Mouse (Mus musculus) liver, embryonic 12.5 days (tissue): ENCODE measurements around the gene Pitpnm2. TPM values are rescaled to one million over a fixed set of nuclear protein-coding genes. Genes with fewer than 3 reads are reported as not detected.

Source experiments
- ATAC-seq: fragments of 200-750 bp; cut with Nextera tagmentation; 2 replicates; pipeline ENCODE4 v1.8.0; 2017; ENCODE audit warnings: moderate number of reproducible peaks, mild to moderate bottlenecking, moderate library complexity
- H3K27ac ChIP-seq: fragments of 300-500 bp; sonication (generic); 2 replicates; pipeline ENCODE4 v1.5.1; 2016; ENCODE audit warnings: mild to moderate bottlenecking
- H3K27me3 ChIP-seq: fragments of 300-500 bp; sonication (generic); replicated peaks from 2 replicates; pipeline ENCODE4 v1.6.1; 2016; ENCODE audit warnings: mild to moderate bottlenecking, moderate library complexity
- H3K36me3 ChIP-seq: fragments of 300-500 bp; sonication (generic); 2 replicates; pipeline ENCODE4 v1.6.1; 2016; ENCODE audit warnings: mild to moderate bottlenecking, moderate library complexity
- H3K4me1 ChIP-seq: fragments of 300-500 bp; sonication (generic); 2 replicates; pipeline ENCODE4 v1.6.1; 2016
- H3K4me2 ChIP-seq: fragments of 300-500 bp; sonication (generic); 2 replicates; pipeline ENCODE4 v1.6.1; 2016; ENCODE audit warnings: mild to moderate bottlenecking, moderate library complexity
- H3K4me3 ChIP-seq: fragments of 300-500 bp; sonication (generic); 2 replicates; pipeline ENCODE4 v1.5.1; 2016; ENCODE audit warnings: mild to moderate bottlenecking, moderate library complexity
- H3K9ac ChIP-seq: fragments of 300-500 bp; sonication (generic); 2 replicates; pipeline ENCODE4 v1.6.1; 2016; ENCODE audit warnings: mild to moderate bottlenecking, moderate library complexity
- H3K9me3 ChIP-seq: fragments of 300-500 bp; sonication (generic); replicated peaks from 2 replicates; pipeline ENCODE4 v1.6.1; 2016; ENCODE audit warnings: mild to moderate bottlenecking, moderate library complexity
- WGBS: fragments of 180-500 bp; shearing (Covaris S2); methylation state at CpG from one replicate; pipeline ENCODE4 v1.1.7; 2016; ENCODE audit not compliant: insufficient replicate concordance; 5-methylcytosine and 5-hydroxymethylcytosine counted together
- polyA plus RNA-seq: library from polyadenylated mRNA; unstranded; fragments of >200 nt; fragmentation: Nextera tagmentation; extraction: Ambion mirVana; gene quantifications from 2 replicates; pipeline ENCODE4 v1.2.1, GENCODE M21; 2016

Pitpnm2 gene
- polyA plus RNA-seq, 1 experiment from 2014 or later, result 2.5 TPM

DNA sequence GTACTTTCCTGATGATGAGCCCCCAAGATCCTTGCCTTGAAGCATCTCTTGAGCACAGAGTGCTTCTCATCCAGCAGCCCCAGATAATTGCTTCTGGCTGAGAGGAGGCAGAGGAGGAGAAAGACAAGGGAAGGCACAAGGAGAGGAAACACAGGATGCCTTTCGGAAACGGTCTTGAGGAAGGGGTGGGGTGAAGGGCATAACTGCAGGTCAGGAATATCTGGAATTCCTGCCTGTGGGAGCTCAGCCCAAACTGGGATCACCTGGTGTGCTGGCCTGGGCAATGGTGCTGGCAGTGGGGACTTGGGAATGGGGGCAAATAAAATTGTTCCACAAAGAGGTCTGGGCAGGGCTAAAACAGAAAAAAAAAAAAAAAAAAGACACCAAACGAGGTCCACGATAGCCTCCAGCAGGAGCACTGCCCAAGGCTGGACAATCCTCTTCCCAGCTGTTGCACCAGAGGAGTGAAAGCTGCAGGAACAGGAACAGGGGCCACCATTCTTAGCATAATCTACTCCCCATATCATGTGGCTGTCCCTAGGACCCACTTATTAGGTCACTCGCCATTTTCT, 43.7 kb downstream of the Pitpnm2 start:
- 78% methylated on average over 5 of the region's 5 CpGs for WGBS
- Histone ChIP-seq H3K36me3 (no peaks in the 10 kb centered on the region; the same call in 1 of the 2 replicates), H3K4me1 (peaks cover 97% of the 10 kb centered on the region), H3K27ac (no peak overlapping the region), H3K27me3 (no peaks in the 10 kb centered on the region), H3K4me2 (no peak overlapping the region), H3K9ac (no peak overlapping the region), H3K9me3 (no peaks in the 10 kb centered on the region), H3K4me3 (no peak overlapping the region)
- no peak for ATAC-seq

DNA sequence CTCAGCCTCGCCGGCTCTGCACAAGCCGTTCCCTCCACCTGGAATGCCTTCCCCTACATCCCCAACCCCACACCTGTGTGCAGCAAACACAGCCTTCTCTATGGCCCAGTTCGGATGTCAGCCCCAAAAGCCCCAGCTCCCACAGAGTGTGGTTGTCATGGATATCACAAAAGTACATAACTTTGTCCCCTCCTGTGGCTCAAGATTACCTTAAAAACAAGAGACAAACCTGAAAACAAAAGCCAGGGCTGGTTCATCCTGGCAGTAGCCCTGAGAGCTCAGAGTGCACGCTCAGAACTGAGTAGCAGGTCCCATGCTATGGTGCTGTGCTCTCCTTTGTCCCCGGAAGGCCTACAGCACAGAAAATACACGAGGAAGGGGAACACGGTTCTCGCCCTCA, 44.3 kb downstream of the Pitpnm2 start:
- H3K36me3 ChIP-seq, result no peaks in the 10 kb centered on the region; the same call in 1 of the 2 replicates
- no peak overlapping the region for H3K9ac ChIP-seq
- no peak for ATAC-seq
- H3K4me1 ChIP-seq, result peaks cover 97% of the 10 kb centered on the region
- no peak overlapping the region for H3K4me2 ChIP-seq
- no peaks in the 10 kb centered on the region for H3K27me3 ChIP-seq
- H3K4me3 ChIP-seq, result no peak overlapping the region
- 76% methylated on average over 9 of the region's 9 CpGs for WGBS
- no peaks in the 10 kb centered on the region for H3K9me3 ChIP-seq
- 0 out of 2 replicates have a peak overlapping the region, but pooled peaks have one; percentile 25 for H3K27ac ChIP-seq

- 29% methylated on average over 9 of the region's 9 CpGs for WGBS
- H3K4me3 ChIP-seq, result no peak overlapping the region
- H3K9ac ChIP-seq, result no peak overlapping the region; the same call in 1 of the 2 replicates
- H3K27me3 ChIP-seq, result no peaks in the 10 kb centered on the region
- no peaks in the 10 kb centered on the region; the same call in 1 of the 2 replicates for H3K36me3 ChIP-seq
- peak overlapping the region; percentile 50 for H3K4me2 ChIP-seq
- peaks cover 97% of the 10 kb centered on the region for H3K4me1 ChIP-seq
- no peaks in the 10 kb centered on the region for H3K9me3 ChIP-seq
- ATAC-seq, result peak; percentile 56
- H3K27ac ChIP-seq, result peak overlapping the region; percentile 62
Observed at GRCm38 (mm10) chr5:124204127-124204794, 45.3 kb downstream of the Pitpnm2 start.

DNA sequence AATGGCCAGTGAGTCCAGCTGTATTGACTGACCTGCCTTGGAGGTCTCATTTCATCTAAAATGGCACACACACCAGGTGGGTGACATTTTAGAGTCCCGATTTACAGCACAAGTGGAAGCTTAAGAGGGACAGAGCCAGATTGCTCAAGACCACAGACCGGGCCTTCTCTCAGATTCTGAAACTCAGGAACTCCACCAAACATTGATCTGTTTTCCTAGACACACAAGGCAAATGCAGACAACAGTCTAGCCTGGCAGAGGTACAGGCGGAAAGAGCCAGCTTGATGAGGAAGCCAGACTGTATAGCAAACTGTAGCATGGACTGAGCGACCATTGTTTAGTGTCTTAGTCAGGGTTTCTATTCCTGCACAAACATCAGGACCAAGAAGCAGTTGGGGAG, 46.3 kb downstream of the Pitpnm2 start:
- Histone ChIP-seq H3K36me3 (no peaks in the 10 kb centered on the region; the same call in 1 of the 2 replicates), H3K9me3 (no peaks in the 10 kb centered on the region), H3K27ac (no peak overlapping the region), H3K4me2 (0 out of 2 replicates have a peak overlapping the region, but pooled peaks have one; percentile 0), H3K4me1 (peaks cover 100% of the 10 kb centered on the region), H3K4me3 (no peak overlapping the region), H3K27me3 (no peaks in the 10 kb centered on the region), H3K9ac (no peak overlapping the region)
- 70% methylated on average over 4 of the region's 4 CpGs for WGBS
- ATAC-seq, result no peak

DNA sequence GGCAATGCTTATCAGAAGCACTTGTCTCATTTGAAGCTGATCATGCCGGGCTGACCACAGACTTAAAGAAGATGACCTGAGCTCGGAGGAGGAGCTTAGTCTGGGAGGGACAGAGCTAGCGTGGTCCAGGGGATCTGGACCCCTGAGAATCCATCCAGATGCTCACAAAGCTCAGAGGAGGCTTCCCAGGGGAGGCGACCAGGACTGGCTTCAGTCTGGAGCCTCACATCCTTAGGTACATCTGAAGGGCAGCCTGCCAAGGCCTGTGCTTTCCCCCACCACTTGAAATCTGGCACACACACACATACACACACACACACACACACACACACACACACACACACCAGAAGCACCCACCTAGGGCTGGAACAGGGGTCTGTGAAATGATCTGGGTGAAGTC, 47.5 kb downstream of the Pitpnm2 start:
- Histone ChIP-seq H3K4me3 (no peak overlapping the region), H3K4me2 (peak overlapping the region; percentile 34; the same call in 1 of the 2 replicates), H3K36me3 (no peaks in the 10 kb centered on the region; the same call in 1 of the 2 replicates), H3K9me3 (no peaks in the 10 kb centered on the region), H3K9ac (0 out of 2 replicates have a peak overlapping the region, but pooled peaks have one; percentile 39), H3K27me3 (no peaks in the 10 kb centered on the region), H3K27ac (peak overlapping the region; percentile 31; the same call in 1 of the 2 replicates), H3K4me1 (peaks cover 100% of the 10 kb centered on the region)
- no peak for ATAC-seq
- WGBS, result 54% methylated on average over 4 of the region's 4 CpGs

DNA sequence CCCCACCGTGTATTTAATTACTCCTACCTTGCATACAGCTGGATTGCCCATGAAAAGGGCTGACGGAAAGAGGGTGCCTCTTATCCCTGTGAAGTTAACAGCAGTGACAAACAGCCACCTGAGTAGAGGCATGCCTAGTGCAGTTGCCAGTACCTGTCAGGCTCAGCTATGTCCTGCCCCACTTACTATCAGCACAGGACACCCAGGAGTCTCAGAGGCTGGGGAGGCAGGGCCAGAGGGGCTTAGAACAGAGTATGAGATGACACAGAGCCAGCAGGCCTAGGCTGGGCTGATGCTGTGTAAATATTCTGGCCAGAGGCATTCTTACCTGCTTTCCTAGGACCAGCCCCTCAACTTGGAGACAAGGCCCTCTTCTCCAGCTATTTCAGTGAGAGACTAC, 48.0 kb downstream of the Pitpnm2 start:
- H3K4me1 ChIP-seq, result peaks cover 100% of the 10 kb centered on the region
- no peaks in the 10 kb centered on the region; the same call in 1 of the 2 replicates for H3K36me3 ChIP-seq
- no peaks in the 10 kb centered on the region for H3K27me3 ChIP-seq
- no peak overlapping the region for H3K4me3 ChIP-seq
- H3K4me2 ChIP-seq, result peak overlapping the region; percentile 34
- WGBS, result 69% methylated on average over 2 of the region's 2 CpGs
- peak overlapping the region; percentile 39; the same call in 1 of the 2 replicates for H3K9ac ChIP-seq
- H3K27ac ChIP-seq, result peak overlapping the region; percentile 31
- H3K9me3 ChIP-seq, result no peaks in the 10 kb centered on the region
- peak; percentile 59 for ATAC-seq

DNA sequence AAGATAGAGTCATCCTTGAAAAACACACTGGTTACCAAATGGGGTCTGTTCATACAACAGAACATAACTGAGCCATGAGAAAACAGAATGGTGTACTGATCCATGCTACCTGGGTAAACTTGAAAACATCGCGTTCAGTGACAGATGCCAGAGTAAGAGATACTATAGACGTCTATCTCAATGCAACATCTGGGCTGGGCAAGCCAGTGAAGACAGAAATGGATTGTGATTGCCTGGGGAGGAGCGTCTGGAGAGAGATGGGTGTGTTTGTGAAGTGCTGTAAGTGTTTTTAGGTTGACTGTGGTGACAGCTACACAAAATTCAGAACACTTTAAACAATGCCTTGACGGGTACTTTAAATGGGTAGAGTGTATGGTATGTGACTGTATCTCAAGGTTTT, 48.7 kb downstream of the Pitpnm2 start:
- WGBS, result 25% methylated on average over 5 of the region's 5 CpGs
- peak; percentile 59 for ATAC-seq
- Histone ChIP-seq H3K9ac (no peak overlapping the region), H3K27me3 (no peaks in the 10 kb centered on the region), H3K4me2 (peak overlapping the region; percentile 34), H3K27ac (peak overlapping the region; percentile 31), H3K36me3 (no peaks in the 10 kb centered on the region; the same call in 1 of the 2 replicates), H3K4me3 (no peak overlapping the region), H3K4me1 (peaks cover 94% of the 10 kb centered on the region), H3K9me3 (no peaks in the 10 kb centered on the region)

DNA sequence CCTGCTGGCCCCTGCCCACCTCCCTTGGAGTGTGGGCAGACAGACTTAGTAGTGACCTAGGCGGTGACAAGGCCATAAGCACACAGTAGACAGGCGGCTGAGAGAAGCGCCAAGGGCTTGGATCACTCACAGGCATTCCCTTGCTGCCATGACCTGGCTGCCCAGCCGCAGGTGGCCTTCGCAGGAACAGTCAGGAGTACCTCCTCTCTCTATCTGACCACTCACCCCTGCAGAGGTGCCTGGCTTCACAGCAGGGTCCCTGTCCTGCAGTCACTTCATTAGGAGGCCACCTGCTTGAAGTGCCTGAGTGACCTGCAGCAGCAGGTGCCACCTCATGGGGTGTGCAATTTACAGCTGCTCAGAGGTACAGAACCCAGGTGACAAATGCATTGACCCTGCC, 50.4 kb downstream of the Pitpnm2 start:
- WGBS, result 77% methylated on average over 5 of the region's 5 CpGs
- H3K27ac ChIP-seq, result 0 out of 2 replicates have a peak overlapping the region, but pooled peaks have one; percentile 16
- no peak overlapping the region for H3K4me2 ChIP-seq
- H3K4me1 ChIP-seq, result peaks cover 86% of the 10 kb centered on the region
- no peak overlapping the region for H3K4me3 ChIP-seq
- H3K9me3 ChIP-seq, result no peaks in the 10 kb centered on the region
- H3K9ac ChIP-seq, result no peak overlapping the region
- H3K36me3 ChIP-seq, result no peaks in the 10 kb centered on the region
- H3K27me3 ChIP-seq, result no peaks in the 10 kb centered on the region
- ATAC-seq, result no peak

DNA sequence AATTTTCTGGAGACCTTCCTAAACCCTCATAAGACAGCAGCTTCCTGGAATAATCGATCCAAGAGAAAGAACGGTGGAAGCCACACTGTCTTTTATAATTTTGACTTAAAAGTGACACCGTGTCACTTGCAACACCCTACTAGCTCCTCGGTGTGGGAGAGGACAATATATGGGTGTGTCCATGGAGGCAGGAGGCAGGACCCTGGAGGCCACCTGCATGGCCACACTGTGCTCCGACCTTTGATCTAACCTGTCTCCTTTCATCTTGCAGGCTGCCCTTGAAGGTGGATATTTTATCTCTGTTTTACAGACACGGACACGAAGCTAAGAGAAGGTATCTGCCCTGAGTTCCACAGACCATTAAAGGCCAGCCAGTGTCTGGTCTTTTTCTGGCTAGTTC, 51.1 kb downstream of the Pitpnm2 start:
- 58% methylated on average over 7 of the region's 7 CpGs for WGBS
- H3K27me3 ChIP-seq, result no peaks in the 10 kb centered on the region
- H3K4me3 ChIP-seq, result no peak overlapping the region
- peaks cover 86% of the 10 kb centered on the region for H3K4me1 ChIP-seq
- no peak overlapping the region for H3K4me2 ChIP-seq
- no peaks in the 10 kb centered on the region for H3K9me3 ChIP-seq
- H3K36me3 ChIP-seq, result no peaks in the 10 kb centered on the region
- no peak overlapping the region for H3K27ac ChIP-seq
- no peak overlapping the region for H3K9ac ChIP-seq
- ATAC-seq, result no peak

DNA sequence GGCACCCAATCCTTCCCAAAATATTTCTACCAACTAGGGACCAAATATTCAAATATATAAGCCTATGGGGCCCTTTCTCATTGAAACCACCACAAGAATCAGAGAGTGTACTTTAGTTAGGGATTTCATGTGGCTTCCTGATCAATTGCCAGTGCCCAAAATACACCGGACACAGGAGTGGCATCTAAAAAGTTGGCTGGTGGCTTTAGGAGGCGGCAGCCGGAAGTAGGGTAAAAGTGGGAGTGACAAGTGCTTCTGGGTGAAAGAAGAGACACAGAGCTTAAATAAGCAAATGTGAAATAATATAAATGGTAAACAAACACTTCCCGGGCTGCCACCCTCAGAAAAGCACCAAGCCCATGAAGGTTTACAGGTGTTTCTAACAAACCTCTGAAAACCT, 53.5 kb downstream of the Pitpnm2 start:
- Histone ChIP-seq H3K36me3 (no peaks in the 10 kb centered on the region), H3K27ac (no peak overlapping the region), H3K27me3 (no peaks in the 10 kb centered on the region), H3K4me1 (peaks cover 69% of the 10 kb centered on the region), H3K9ac (no peak overlapping the region), H3K9me3 (no peaks in the 10 kb centered on the region), H3K4me3 (no peak overlapping the region), H3K4me2 (no peak overlapping the region)
- no peak for ATAC-seq
- WGBS, result 91% methylated on average over 4 of the region's 4 CpGs

GRCm38 (mm10) chr5:124194386-124195084, 55.0 kb downstream of the Pitpnm2 start:
- H3K27me3 ChIP-seq, result no peaks in the 10 kb centered on the region
- H3K4me1 ChIP-seq, result peaks cover 69% of the 10 kb centered on the region
- H3K9ac ChIP-seq, result no peak overlapping the region
- no peak overlapping the region for H3K27ac ChIP-seq
- WGBS, result 81% methylated on average over 11 of the region's 11 CpGs
- H3K4me3 ChIP-seq, result no peak overlapping the region
- no peaks in the 10 kb centered on the region for H3K36me3 ChIP-seq
- ATAC-seq, result no peak
- H3K4me2 ChIP-seq, result no peak overlapping the region
- H3K9me3 ChIP-seq, result no peaks in the 10 kb centered on the region
